Mouse (Mus musculus) CD4-positive, CD25-positive, alpha-beta regulatory T cell, adult 4 months (primary cell): ENCODE data around the gene Abhd11. TPM values are rescaled to one million over a fixed set of nuclear protein-coding genes. Genes with fewer than 3 reads are reported as not detected.

Experiments used
- ATAC-seq: one replicate; pipeline ENCODE4 v1.8.0; 2017
- polyA plus RNA-seq, 2 experiments: library from polyadenylated mRNA; unstranded; fragments of 100-300 nt; shearing (Covaris generic); gene quantifications; one replicate each; pipeline ENCODE4 v1.2.1; 2017

The Abhd11 gene
- polyA plus RNA-seq, 2 experiments from 2014 or later, result 64.3 to 80.5 TPM

- no peak for ATAC-seq
Observed at GRCm38 (mm10) chr5:134986298-134987268, 22.4 kb upstream of the Abhd11 start.

GRCm38 (mm10) chr5:134989166-134989565, 19.8 kb upstream of the Abhd11 start:
- ATAC-seq, result no peak

- ATAC-seq, result no peak
Observed at GRCm38 (mm10) chr5:134989741-134990140, 19.2 kb upstream of the Abhd11 start.

- ATAC-seq, result no peak
Observed at GRCm38 (mm10) chr5:134992566-134992965, 16.4 kb upstream of the Abhd11 start.

- ATAC-seq, result no peak
Observed at GRCm38 (mm10) chr5:134998359-134998758, 10.6 kb upstream of the Abhd11 start.

GRCm38 (mm10) chr5:134999797-135000196, 9.2 kb upstream of the Abhd11 start:
- no peak for ATAC-seq

GRCm38 (mm10) chr5:135000751-135001150, 8.2 kb upstream of the Abhd11 start:
- no peak for ATAC-seq

GRCm38 (mm10) chr5:135001309-135001708, 7.6 kb upstream of the Abhd11 start:
- no peak for ATAC-seq

GRCm38 (mm10) chr5:135002151-135002550, 6.8 kb upstream of the Abhd11 start:
- ATAC-seq, result no peak

- no peak for ATAC-seq
Observed at GRCm38 (mm10) chr5:135007802-135008571, 965 bp upstream of the Abhd11 start.

GRCm38 (mm10) chr5:135009590-135010319, 803 bp downstream of the Abhd11 start:
- ATAC-seq, result peak; percentile 54

GRCm38 (mm10) chr5:135010320-135010709, 1.4 kb downstream of the Abhd11 start:
- no peak for ATAC-seq

- no peak for ATAC-seq
Observed at GRCm38 (mm10) chr5:135010841-135011743, 2.1 kb downstream of the Abhd11 start.

- ATAC-seq, result no peak
Observed at GRCm38 (mm10) chr5:135011809-135012613, 3.1 kb downstream of the Abhd11 start.

- ATAC-seq, result no peak
Observed at GRCm38 (mm10) chr5:135012671-135013441, 3.9 kb downstream of the Abhd11 start.

GRCm38 (mm10) chr5:135015497-135015896, 6.5 kb downstream of the Abhd11 start:
- ATAC-seq, result peak; percentile 73

GRCm38 (mm10) chr5:135016224-135016759, 7.3 kb downstream of the Abhd11 start:
- ATAC-seq, result no peak

- no peak for ATAC-seq
Observed at GRCm38 (mm10) chr5:135021814-135022213, 12.9 kb downstream of the Abhd11 start.

- peak; percentile 52 for ATAC-seq
Observed at GRCm38 (mm10) chr5:135023344-135024173, 14.6 kb downstream of the Abhd11 start, which contains the start of gene Stx1a. Gene Stx1a (plus strand): TSS chr5:135023482.
